Mouse (Mus musculus): ENCODE results near the gene Dand5.
"Not testable (repeated sequence)": the region's sequence is repeated elsewhere in the genome, so short reads cannot be mapped to it uniquely, and the experiment has no call there.

Gene Dand5

GRCm38 (mm10) chr8:84834866-84835855, 12.5 kb upstream of the Dand5 start:
- no peak for DNase-seq (ENCODE audit: low read depth, low spot score)

GRCm38 (mm10) chr8:84834002-84834865, 11.6 kb upstream of the Dand5 start:
- DNase-seq (ENCODE audit: low read depth, low spot score): no peak

GRCm38 (mm10) chr8:84832759-84833742, 10.4 kb upstream of the Dand5 start:
- DNase-seq (ENCODE audit: low read depth, low spot score): no peak

- DNase-seq (ENCODE audit: low read depth, low spot score): peak; percentile 91
Measured at GRCm38 (mm10) chr8:84832034-84832717, 9.6 kb upstream of the Dand5 start.

- DNase-seq (ENCODE audit: low read depth, low spot score): peak; percentile 82
Measured at GRCm38 (mm10) chr8:84831490-84831889, 8.9 kb upstream of the Dand5 start, which contains the start of gene Gadd45gip1. Gadd45gip1 (plus strand) TSS chr8:84831522.

- DNase-seq (ENCODE audit: low read depth, low spot score): not testable (repeated sequence)
Measured at GRCm38 (mm10) chr8:84826518-84826917, 3.9 kb upstream of the Dand5 start.

- peak; percentile 68 for DNase-seq (ENCODE audit: low read depth, low spot score)
Measured at GRCm38 (mm10) chr8:84825636-84826035, 3.0 kb upstream of the Dand5 start.

- peak; percentile 91 for DNase-seq (ENCODE audit: low read depth, low spot score)
Measured at GRCm38 (mm10) chr8:84823653-84824052, 1.0 kb upstream of the Dand5 start.

GRCm38 (mm10) chr8:84816117-84816516, 6.5 kb downstream of the Dand5 start:
- no peak for DNase-seq (ENCODE audit: low read depth, low spot score)

GRCm38 (mm10) chr8:84815547-84815946, 7.1 kb downstream of the Dand5 start:
- DNase-seq (ENCODE audit: low read depth, low spot score): peak; percentile 93

GRCm38 (mm10) chr8:84814555-84815441, 7.8 kb downstream of the Dand5 start:
- DNase-seq (ENCODE audit: low read depth, low spot score): no peak

- DNase-seq (ENCODE audit: low read depth, low spot score): no peak
Measured at GRCm38 (mm10) chr8:84814240-84814554, 8.4 kb downstream of the Dand5 start.

- DNase-seq (ENCODE audit: low read depth, low spot score): no peak
Measured at GRCm38 (mm10) chr8:84813830-84814229, 8.8 kb downstream of the Dand5 start.

- DNase-seq (ENCODE audit: low read depth, low spot score): peak; percentile 88
Measured at GRCm38 (mm10) chr8:84813059-84813458, 9.6 kb downstream of the Dand5 start.

- no peak for DNase-seq (ENCODE audit: low read depth, low spot score)
Measured at GRCm38 (mm10) chr8:84811303-84811702, 11.3 kb downstream of the Dand5 start.

GRCm38 (mm10) chr8:84810896-84811295, 11.7 kb downstream of the Dand5 start:
- peak; percentile 87 for DNase-seq (ENCODE audit: low read depth, low spot score)

GRCm38 (mm10) chr8:84809941-84810280, 12.7 kb downstream of the Dand5 start:
- no peak for DNase-seq (ENCODE audit: low read depth, low spot score)

- DNase-seq (ENCODE audit: low read depth, low spot score): no peak
Measured at GRCm38 (mm10) chr8:84809109-84809940, 13.3 kb downstream of the Dand5 start.

GRCm38 (mm10) chr8:84806031-84806430, 16.6 kb downstream of the Dand5 start:
- no peak for DNase-seq (ENCODE audit: low read depth, low spot score)
